Mouse (Mus musculus) kidney, adult 9 months (tissue): ENCODE measurements around the gene B3galnt1.

ENCODE experiments used
- DNase-seq: peaks from one replicate; pipeline ENCODE4 v3.0.0; 2022

B3galnt1 gene

DNA sequence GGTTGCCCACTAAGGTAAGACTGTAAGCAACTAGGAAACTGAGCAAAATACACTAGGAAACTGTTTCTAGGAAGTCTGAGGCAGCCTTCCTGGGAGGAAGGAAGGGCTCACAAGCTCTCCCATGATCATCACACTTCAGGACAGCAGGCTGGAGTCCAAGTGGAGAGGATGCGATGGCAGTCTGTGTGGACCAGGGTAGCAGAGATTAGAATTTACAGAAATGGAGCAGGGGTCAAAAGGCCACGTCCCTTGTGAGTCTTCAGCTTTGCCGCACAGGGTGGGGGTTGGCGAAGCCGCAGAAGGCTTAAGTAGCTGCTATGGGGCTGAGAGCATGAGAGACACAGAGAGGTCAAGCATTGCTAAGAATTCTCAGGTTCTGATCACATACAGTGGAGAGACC is 37.1 kb downstream of the B3galnt1 start:
- peak; percentile 47 for DNase-seq

DNA sequence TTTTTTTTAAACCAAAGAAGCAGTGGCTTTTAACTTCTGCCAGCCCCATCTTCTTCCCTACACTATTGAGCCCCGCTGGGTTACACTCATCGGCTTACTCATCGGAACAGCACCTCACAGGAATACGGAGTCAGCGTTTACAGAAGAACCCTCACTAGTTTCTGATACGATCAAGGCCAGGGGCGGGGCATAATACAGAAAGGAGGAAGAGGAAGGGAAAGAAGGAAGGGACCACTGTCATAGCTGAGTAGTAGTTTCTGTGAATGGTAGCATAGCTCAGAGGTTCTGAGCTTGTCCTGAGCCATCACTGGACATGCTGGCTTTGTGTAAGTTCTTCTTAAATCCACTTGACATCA is 38.8 kb downstream of the B3galnt1 start:
- no peak for DNase-seq

DNA sequence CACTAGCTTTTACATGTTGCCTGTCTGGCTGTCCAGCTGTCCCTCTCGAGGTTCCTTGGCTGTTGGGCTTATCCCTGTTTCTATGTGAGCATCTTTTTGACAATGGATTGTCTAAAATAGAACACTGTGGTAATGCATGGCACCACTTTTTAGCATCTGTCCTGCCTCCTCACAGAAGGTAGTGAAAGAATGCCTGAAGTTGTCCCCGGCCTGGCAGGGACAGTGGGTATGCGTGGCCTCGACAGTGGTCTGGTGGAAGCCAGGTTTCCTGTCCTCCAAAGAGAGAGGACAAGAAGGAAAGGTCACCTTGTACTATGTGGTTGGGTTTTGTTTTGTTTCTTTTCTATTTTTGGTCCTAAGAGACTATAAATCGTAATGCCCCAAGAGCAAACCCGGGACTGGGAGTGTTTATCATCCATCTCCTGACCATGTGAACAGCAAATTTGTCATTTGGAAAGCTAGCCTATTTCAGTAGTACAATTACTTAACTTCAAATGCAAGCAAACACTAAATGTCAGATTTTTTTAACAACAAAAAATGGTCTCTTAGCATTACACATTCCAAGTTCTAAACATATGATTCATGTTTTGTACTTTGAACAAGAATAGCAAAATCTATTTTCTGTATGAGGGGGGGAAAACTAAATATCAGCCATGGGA is 39.3 kb downstream of the B3galnt1 start:
- DNase-seq = peak; percentile 51

DNA sequence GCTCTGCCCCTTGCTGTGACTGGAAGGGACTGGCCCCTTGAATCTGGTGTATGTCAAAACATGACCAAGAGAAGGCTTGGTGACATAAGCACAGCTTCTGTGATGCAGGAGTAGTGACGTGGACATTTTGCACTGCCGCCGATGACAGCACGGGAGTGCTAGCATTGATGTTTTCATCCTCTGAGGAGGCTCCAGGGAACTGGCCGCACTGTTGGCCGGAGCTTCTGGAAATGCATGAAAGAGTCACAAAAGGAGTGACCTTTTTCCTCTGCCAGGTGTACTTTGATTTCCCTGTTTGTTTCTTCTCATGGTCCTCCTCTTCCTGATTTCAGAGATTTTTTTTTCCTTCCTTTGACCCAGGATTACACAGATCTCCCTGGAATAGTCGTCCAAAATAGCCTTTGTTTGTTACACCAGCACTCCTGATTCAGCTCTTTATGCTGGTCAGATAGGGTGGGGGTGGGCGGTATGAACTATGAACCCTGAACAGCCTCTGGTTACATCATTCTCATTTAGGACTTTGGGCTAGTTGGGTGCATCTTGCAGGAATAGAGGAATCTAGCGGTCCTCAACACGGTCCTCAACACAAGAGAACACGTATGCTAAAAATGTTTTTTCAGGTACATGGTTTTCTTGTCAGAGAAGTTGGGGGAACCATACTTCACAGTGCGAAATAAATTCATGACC is 42.5 kb downstream of the B3galnt1 start:
- DNase-seq = peak; percentile 83

DNA sequence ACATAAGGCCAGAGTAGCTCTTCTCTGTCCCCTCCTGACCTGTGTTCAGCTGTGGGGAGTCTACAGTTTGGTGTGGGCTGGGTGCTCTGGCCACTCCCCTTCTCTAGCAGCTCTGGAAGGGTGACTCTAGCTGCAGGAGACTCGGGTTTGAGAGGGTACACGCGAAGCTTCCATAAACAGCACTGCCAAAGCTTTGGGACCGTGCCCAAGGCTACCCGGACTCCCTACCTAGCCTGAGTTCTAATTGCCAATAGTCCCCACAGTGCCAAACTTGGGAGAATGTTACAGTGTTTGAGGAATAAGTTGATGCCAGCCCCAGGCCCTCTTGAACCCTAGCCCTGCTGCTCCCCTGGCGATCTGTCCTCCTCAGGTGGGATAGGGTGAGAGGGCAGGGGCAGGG is 43.2 kb downstream of the B3galnt1 start:
- no peak for DNase-seq

DNA sequence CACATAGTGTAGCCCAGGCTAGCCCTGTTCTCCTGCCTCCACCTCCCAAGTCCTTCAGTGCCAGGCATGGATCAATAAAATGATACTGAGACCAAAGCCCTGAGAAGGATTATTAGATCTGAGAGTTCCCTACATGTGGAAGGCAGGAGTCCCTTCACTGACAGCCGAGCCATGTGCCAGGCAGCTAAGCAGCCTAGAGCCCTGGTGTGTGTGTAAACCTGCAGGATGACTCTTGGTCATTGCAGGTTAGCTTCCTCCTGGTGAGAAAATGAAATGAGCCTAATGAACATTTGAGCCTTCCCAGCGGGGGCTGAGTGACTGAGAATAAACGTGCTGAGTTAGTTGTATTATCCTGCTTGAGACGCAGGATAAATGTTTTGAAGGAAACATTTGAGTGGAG is 49.2 kb downstream of the B3galnt1 start:
- DNase-seq = no peak

DNA sequence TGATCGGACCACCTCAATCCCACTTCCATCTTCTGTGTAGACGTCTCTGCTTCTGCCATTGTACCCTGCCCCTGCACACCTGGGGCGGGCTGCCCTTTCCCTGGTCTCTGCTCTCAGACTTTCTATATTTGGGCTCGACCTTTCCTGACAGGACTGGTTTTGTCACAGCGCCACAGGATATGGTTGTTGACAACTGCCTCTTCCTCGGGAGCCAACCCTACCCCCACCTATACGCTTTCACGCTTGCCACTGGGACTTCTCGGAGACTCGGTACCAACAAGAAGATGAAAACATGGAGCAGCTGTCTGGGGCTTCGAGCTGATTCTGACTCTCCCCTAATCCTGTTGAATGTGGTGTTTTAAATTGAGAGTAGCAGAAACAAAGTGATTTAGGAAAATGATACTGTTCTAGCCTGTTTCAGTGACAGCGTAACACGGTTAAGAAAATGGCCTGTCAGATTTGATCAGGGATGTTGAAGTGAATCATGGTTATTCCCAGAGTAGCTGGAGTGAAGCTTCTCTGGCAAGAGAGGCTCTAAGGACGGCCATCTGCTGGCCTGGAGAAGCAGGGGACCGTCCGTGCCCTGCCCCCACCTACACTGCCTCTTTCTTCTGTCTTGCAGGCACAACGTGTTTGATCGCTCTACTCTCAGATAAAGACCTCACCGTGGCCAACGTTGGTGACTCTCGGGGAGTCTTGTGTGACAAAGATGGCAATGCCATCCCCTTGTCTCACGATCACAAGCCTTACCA is 49.9 kb downstream of the B3galnt1 start:
- DNase-seq = no peak

DNA sequence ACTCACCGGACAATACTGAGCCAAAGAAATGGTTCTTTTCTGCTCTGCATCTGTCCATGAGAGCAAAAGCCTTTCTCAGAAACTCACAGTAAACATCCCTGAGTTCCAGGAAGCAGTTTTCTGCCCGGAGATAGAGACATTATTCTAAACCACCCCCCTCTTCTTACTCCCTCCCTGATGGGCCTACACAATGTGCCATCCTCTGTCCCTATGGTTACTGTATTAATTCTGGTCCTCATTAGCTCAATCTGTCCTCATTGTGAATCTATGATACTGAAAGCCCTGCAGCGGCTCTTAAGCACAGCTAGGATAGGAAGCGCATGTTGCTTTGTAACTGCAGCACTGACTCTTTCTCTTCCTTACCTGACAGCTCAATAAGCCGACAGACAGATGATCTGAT is 53.7 kb downstream of the B3galnt1 start:
- DNase-seq = no peak

DNA sequence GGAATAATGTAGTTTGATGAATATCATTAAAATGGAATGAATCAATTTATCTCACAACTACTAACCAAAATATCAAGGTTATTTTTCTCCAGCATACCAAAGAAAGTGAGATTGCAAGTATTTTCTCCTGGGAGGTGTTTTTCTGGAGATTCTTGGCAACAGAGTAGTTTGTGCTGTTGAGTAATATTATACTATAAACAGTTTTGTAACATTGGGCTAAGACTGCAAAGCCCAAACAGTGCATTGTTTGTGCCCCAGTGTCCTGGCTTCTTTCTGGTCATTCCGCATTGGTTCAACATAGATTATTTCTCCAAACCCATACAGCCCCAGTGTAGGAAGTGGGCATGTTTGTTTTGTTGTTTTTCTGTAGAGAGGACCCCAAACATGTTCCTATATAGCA is 55.0 kb downstream of the B3galnt1 start:
- no peak for DNase-seq

DNA sequence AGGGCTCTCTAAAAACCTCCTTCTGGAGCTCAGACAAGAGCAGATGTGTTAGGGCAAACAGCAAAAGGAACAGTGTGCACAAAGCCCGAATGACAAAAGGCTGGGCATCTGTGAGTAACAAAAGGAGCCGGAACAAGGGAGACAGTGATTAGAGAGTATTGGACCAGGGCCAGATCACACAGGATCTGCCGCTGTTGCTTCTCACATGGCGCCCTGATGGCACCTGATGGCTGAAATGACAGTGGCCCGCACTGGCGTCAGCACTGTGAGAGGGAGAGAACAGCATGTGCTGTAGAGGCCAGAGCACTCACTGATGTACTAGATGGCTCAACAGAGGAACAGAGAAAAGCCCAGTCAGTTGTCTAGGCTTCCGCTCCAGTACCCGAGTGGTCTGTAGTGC is 55.8 kb downstream of the B3galnt1 start:
- no peak for DNase-seq

DNA sequence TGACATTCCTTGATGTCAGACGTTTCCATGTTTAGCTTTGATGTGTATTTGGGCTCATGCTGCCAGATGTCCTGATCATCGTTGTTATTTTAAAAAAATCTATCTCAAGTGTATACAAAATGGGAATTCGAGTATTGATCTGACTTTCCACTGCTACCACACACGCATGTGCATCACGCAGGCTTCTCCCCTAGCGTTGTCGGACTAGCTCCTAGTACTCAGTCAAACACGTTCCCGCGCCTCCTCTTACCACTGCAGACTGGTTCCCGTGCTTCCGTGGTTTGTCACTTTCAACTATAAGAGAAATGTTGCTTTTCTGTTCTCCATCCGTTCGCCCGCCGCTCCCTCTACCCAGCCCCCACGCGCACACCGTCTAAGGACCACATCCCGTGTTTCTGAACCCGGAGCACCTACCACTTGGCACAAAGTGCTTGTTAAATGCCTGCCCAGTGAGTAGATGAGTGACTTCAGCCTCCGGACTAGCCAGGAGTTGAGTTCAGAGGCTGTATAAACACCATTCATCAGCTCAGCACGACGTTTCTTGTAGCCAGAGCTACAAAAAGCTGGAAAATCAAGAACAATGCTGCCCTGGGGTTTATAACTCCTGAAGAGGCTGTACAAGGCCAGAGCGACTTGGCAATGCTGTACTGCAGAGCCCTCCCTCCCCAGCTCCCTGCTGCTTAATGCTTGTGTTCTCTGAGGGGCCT is 62.7 kb downstream of the B3galnt1 start:
- DNase-seq = no peak

DNA sequence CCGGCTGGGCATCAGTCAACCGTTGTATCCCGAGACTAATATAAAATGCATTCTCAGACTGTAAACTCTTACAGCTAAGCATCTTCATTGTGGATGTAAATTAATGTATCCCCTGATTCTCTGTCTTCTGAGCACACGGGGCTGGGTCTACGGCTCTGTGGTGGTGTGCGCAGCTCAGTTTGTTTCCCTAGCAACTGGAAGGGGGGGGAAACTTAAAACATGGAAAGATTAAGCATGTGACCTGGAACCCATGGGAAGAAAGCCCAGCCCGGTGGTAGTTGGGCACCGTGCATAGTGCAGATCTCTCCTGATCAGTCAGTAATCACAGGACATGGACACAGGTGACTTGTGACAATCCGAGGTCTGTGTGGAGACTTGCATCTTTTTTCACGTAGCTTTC is 63.3 kb downstream of the B3galnt1 start:
- no peak for DNase-seq

DNA sequence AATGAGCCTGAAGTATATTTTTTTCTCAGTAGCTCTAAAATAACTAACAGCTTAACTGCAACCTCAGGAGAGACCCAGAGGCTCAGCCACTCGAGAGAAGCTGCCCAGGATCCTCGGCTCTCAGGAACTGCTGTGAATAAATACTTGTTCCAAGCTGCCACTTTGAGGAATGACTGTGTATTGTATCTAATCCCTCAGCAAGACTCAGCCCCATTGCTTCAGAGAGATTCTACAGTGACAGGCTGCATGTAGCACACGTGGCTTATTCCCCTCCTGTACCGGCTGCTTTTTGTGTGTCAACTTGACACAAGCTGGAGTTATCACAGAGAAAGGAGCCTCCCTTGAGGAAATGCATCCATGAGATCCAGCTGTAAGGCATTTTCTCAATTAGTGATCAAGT is 66.1 kb downstream of the B3galnt1 start:
- no peak for DNase-seq

DNA sequence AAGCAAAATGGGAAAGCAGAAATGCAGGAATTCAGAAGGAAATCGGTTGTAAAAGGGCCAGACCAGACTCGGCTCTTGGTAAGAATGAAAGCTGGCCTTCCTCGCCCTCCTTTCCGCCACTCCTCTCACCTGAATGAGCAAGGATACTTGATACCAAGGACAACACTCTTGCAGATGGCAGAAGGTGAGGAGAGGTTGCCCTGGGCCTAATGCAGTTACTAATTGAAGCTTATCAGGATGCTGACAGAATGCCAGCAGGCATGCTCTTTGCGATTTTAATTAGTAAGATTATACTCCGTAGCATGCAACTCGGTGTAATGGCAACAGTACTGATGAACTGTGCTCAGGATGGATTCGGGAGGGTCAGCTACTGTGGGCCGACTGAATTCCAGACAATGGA is 67.2 kb downstream of the B3galnt1 start:
- DNase-seq = no peak

DNA sequence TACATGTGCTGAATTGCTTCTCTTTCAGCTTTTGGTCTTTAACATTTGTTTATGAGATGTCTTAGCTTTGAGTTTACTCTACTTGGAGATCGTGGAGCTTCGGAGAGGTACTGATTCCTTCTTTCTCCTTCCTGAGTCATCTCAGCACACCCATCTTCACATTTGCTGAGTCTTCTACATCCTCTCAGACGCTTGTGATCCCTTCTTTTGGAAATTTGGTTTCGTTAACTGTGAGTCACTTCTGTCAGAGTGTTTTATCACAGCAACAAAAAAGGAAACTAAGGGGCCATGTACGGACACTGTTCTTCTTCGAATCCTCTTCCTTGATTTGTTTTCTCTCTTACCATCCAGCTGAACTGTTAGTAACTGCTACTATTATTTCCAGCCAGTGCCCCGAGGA is 69.2 kb downstream of the B3galnt1 start:
- no peak for DNase-seq

DNA sequence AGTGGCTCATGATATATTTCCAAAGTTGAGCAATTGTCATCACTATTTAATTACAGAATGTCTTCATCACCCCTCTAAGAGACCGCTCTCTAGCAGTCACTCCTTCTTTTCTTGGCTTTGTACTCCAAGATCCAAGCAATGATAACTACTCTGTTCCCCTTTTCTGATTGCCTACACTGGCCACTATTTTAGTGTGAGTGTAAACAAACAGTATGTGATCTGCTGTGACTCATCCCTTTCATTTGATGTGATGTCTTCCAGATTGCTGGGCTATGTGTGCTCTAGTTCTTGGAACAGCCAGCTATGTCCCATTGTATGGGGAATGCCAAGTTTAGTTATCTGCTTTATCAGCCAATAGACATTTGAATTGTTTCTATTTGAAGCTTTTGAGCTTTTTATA is 71.4 kb downstream of the B3galnt1 start:
- DNase-seq = no peak

DNA sequence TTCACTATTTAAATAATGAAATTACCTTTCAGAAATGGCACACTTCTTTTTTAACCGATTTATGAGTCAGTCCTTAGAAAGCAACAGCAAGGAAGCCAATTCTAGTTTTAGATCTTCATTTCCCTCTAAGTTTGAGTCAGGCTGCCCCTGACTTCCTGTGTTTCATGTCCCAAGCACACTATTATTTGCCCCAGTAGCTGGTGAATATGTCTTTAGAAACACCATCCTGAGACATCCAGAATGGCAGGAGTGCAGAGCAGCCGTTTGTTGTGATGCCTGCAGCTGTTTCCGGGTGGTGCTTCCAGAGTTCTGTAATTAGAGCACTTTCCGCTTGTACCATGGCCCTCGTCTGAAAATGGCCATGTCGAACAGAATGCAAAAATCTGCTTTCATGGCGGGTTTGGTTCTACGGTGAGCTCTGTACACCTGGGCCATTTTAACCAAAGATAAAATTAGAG is 73.7 kb downstream of the B3galnt1 start:
- no peak for DNase-seq

DNA sequence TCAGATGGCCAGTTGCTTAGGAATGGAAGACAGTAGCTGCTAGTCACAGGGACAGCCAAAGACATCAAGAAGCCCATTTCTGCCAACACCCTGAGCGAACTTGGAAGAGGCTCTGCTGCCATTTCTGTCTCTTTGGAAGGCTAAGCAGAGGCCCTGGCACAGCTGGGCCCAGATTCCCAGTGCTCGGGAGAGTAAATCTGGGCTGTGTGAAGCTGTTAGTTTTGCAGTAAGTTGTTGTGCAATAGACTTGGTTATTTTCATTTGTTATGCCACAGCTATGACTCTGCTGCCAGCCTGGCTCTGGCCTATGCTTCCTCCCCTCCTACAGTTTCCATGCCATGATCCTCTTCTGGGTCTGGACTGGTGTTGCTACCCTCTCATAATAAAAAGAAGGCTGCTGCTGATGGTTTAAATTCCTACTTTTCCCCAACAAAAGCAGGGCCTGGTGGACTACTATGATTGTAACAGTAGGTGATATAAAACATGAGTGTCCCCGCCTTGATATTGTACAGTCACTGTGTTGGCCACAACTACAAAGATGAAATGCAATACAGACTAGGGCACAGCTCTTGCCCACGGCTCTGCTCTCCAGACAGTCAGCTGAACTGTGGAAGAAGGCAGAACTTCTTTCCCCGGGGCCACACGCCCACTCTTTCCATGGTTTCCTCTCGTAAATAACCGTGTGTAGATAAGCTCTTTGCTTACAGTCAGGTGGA is 74.2 kb downstream of the B3galnt1 start:
- DNase-seq = no peak
